Mouse (Mus musculus): ENCODE data around the gene Dpyd. TPM values are rescaled to one million over a fixed set of nuclear protein-coding genes. Genes with fewer than 3 reads are reported as not detected.

Dpyd gene
- 4.3 and 5.6 TPM in 2 replicates for polyA plus RNA-seq (2015; fragmentation: Nextera tagmentation; extraction: Ambion mirVana)

DNA sequence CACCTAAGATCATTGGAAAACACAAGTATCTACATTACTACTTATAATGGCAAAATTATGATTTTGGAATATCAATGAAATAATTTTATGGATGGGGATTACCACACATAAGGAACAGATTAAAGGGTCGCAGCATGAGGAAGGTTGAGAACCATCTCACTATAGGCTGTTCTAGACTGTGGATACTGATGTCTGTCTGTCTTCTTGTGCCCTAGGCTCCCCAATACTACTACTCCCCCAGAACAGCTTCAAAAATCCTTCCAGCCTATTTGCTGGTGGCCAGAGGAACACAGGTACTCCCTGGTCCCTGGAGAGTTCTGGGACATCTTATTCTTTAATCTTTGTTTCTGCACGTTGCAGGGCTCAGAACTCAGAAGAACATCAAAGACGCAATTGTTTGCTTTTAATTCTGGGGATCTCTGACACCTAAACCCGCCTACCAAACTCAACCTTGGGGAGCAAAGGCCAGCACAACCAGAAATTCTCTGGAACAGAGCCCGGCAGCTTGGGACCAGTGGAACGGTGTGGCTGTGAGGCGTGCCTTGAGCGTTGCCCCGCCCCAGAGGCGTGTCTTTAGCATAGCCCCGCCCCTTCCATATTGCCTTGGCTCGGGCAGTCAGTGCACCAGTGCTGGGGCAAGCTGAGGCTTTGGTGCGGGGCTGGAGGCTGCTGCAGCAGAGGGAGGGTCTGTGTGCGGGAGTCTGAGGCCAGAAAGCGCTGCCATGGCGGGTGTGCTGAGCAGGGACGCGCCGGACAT, at the start of gene Dpyd:
Gene Dpyd, plus strand, starts transcription at position 576 of the 757 bp plus-strand sequence.
- H3K27me3 ChIP-seq: no peaks in the 10 kb centered on the region
- H3K27ac ChIP-seq (replicated peaks): no peak within 1 kb of the TSS
- no peaks in the 10 kb centered on the region for H3K36me3 ChIP-seq
- H3K4me3 ChIP-seq: peak within 1 kb of the TSS; percentile 60
- 6% methylated on average over 19 of the region's 19 CpGs for WGBS
- ATAC-seq (ENCODE audit: low FRiP score, low read depth): peak; percentile 100
- peak within 1 kb of the TSS; percentile 44; the same call in 1 of the 2 replicates for H3K9ac ChIP-seq
- no peaks in the 10 kb centered on the region for H3K4me1 ChIP-seq (replicated peaks)
- no peaks in the 10 kb centered on the region for H3K9me3 ChIP-seq
- H3K4me2 ChIP-seq: peak within 1 kb of the TSS; percentile 91

DNA sequence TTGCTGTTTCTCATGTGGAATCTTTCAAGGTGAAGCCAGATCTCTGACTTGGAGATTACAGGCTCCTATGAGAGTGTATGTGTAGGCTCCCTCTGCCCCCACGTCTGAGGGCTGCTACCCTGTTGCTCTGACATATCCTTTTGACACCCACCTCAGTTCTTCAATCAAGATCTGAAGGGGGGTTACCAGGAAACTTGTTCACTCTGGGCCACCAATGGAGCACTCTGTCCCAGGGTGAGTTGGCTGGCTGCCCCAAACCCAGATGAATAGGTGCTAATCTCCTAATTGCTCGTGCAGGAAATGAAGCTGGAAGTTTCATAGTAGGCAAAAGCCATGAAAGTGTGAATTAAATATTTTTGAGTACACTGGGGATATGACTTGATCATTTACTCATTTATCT, 24.3 kb upstream of the Dpyd start:
- Histone ChIP-seq H3K36me3 (no peaks in the 10 kb centered on the region), H3K4me3 (no peak overlapping the region), H3K9ac (no peak overlapping the region), H3K27me3 (no peaks in the 10 kb centered on the region), H3K27ac (replicated peaks) (no peak overlapping the region), H3K4me1 (replicated peaks) (no peaks in the 10 kb centered on the region), H3K9me3 (no peaks in the 10 kb centered on the region), H3K4me2 (no peak overlapping the region)
- WGBS: 40% methylated on average over 2 of the region's 2 CpGs
- no peak for ATAC-seq (ENCODE audit: low FRiP score, low read depth)

DNA sequence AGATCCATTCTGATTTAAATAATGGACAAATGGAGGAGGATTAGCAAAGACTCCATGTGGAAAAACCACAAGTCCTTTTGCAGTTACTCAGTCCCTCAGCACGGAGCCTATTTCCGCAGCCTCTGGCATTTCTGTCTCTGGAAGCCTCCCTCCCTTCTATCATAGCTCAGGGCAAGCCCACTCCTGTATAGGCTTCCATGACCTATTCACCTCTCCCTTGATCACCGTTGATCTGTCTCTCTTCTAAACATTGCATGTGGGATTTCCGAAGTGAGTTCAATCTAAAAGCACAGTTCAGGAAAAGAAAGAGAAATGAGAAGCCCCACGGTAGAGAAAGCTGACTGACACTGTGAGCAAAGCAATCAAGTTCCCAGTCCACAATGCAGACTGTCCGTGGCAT, 20.2 kb upstream of the Dpyd start:
- Histone ChIP-seq H3K4me2 (no peak overlapping the region), H3K36me3 (no peaks in the 10 kb centered on the region), H3K9me3 (no peaks in the 10 kb centered on the region), H3K27me3 (no peaks in the 10 kb centered on the region), H3K4me1 (replicated peaks) (no peaks in the 10 kb centered on the region), H3K27ac (replicated peaks) (no peak overlapping the region), H3K4me3 (no peak overlapping the region), H3K9ac (no peak overlapping the region)
- ATAC-seq (ENCODE audit: low FRiP score, low read depth): no peak
- WGBS: 45% methylated on average over 6 of the region's 6 CpGs

DNA sequence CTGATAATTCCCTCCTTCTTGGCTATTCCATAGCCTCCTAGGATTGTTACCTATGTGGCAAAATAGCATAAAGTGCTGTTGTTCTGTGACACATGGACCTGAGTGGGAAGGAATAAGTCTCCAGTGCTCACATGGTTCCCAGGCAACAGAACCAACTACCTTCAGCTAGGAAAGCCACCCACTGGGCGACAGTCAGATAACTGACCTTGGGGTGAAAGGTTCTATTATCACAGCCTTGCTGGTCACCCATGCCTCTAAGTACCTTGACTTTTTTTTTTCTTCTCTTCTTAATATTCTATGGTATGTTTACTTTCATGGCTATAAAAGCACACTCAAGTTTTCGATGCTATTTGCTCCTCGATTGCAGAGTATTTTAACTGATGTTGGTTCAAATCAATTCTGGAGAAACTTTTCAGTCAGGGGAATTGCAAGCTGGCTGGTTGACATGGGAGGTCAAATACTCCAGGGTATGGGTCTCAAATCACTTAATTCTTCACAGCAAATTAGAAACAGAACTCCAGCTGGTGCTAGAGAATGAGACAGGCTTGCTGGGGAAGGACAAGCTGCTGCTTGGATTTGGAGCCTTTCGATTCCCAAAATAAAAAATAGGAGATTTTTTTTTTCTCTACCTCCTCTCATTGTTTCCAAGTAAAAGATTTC, 14.2 kb upstream of the Dpyd start:
- no peak overlapping the region for H3K27ac ChIP-seq (replicated peaks)
- H3K4me3 ChIP-seq: no peak overlapping the region
- H3K27me3 ChIP-seq: no peaks in the 10 kb centered on the region
- WGBS: 32% methylated on average over 4 of the region's 4 CpGs
- no peak for ATAC-seq (ENCODE audit: low FRiP score, low read depth)
- H3K36me3 ChIP-seq: no peaks in the 10 kb centered on the region
- no peak overlapping the region for H3K4me2 ChIP-seq
- no peak overlapping the region for H3K9ac ChIP-seq
- H3K4me1 ChIP-seq (replicated peaks): no peaks in the 10 kb centered on the region
- no peaks in the 10 kb centered on the region for H3K9me3 ChIP-seq

DNA sequence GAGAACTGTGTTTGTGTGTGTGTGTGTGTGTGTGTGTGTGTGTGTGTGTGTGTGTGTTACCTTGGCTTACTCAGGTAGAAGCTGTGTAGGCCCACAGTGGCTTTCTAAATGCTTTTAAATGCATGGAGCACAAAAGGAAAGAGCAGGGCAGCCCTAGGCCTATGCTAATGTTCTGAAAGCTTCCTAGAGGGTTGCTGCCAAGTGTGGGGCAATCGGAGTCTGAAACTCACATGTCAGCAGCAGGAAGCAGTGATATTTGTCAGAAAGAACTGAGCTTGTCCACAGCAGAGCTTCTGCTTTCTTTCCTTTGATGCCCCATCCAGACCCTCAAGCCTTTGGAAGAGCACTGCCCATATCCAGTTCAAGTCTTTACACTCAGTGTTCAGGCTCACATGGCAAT, 4.3 kb upstream of the Dpyd start:
- no peaks in the 10 kb centered on the region for H3K4me1 ChIP-seq (replicated peaks)
- no peak for ATAC-seq (ENCODE audit: low FRiP score, low read depth)
- H3K4me2 ChIP-seq: no peak overlapping the region
- H3K27ac ChIP-seq (replicated peaks): no peak overlapping the region
- WGBS: 61% methylated on average over 1 of the region's 1 CpGs
- H3K27me3 ChIP-seq: no peaks in the 10 kb centered on the region
- H3K4me3 ChIP-seq: no peak overlapping the region
- no peaks in the 10 kb centered on the region for H3K36me3 ChIP-seq
- no peaks in the 10 kb centered on the region for H3K9me3 ChIP-seq
- H3K9ac ChIP-seq: no peak overlapping the region

DNA sequence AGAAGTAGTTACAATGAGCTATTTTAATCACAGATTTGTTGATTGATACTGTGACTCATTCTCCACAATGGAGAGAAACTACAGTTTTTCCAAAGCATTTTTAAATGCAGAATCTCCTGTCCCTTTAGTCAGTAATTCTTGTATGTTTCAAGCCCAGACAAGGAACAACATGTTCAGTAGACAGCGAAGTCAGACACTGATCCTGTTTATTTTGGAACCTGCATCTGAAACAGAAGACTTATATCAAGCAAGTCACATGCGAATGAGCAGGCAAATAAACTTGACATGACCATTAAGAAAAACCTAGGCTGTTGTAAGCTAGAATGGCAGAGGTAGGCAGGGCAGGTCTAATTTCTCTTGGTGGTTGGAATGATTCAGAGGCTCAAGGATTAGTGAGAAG, 2.0 kb upstream of the Dpyd start:
- Histone ChIP-seq H3K9me3 (no peaks in the 10 kb centered on the region), H3K9ac (no peak overlapping the region), H3K27me3 (no peaks in the 10 kb centered on the region), H3K4me2 (no peak overlapping the region), H3K27ac (replicated peaks) (no peak overlapping the region), H3K4me3 (no peak overlapping the region), H3K36me3 (no peaks in the 10 kb centered on the region), H3K4me1 (replicated peaks) (no peaks in the 10 kb centered on the region)
- ATAC-seq (ENCODE audit: low FRiP score, low read depth): no peak
- WGBS: 92% methylated on average over 2 of the region's 2 CpGs

DNA sequence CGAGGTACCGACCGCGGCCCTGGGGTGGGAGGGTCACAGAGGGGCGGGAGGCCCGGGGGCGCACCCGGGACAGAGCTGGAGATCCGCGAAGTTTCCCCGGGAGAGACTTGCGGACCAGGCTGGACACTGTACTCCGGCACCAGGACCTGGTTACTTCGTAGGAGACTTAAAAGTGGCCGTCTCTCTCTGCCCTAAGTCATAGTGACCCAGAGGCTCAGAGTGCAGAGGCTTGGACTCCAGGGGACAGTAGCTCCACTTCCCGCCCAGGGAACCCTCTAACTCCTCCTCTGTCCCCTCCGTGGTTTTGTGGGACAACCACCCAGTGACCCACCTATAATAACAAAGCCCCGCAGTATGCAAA, 362 bp downstream of the Dpyd start:
- Histone ChIP-seq H3K9ac (peak overlapping the region; percentile 44; the same call in 1 of the 2 replicates), H3K27me3 (no peaks in the 10 kb centered on the region), H3K4me3 (peak overlapping the region; percentile 60), H3K27ac (replicated peaks) (no peak overlapping the region), H3K4me2 (peak overlapping the region; percentile 91), H3K4me1 (replicated peaks) (no peaks in the 10 kb centered on the region), H3K9me3 (no peaks in the 10 kb centered on the region), H3K36me3 (no peaks in the 10 kb centered on the region)
- WGBS: 1% methylated on average over 16 of the region's 18 CpGs
- no peak for ATAC-seq (ENCODE audit: low FRiP score, low read depth)

DNA sequence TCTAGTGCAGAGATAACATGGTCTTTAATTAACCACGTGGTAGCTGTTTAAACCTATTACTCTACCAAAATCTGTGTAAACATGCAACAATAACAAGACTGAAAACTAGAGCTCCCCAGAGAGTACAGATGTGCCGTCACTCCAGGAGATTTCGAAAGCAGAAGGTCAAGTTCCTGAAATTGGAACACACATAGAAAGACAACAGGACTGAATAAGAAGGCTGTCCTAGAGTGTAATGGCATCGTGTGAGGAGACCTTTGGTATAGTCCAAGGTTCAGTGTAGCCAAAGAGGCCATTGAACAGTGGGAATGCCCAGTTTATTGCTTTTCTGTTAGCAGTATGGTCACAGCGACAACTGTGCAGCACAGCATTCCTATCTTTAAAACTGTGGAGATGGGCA, 4.8 kb downstream of the Dpyd start:
- no peak overlapping the region for H3K9ac ChIP-seq
- no peaks in the 10 kb centered on the region for H3K27me3 ChIP-seq
- ATAC-seq (ENCODE audit: low FRiP score, low read depth): no peak
- no peaks in the 10 kb centered on the region for H3K4me1 ChIP-seq (replicated peaks)
- 55% methylated on average over 5 of the region's 5 CpGs for WGBS
- no peak overlapping the region for H3K4me3 ChIP-seq
- no peaks in the 10 kb centered on the region for H3K36me3 ChIP-seq
- H3K9me3 ChIP-seq: no peaks in the 10 kb centered on the region
- no peak overlapping the region for H3K27ac ChIP-seq (replicated peaks)
- H3K4me2 ChIP-seq: no peak overlapping the region

DNA sequence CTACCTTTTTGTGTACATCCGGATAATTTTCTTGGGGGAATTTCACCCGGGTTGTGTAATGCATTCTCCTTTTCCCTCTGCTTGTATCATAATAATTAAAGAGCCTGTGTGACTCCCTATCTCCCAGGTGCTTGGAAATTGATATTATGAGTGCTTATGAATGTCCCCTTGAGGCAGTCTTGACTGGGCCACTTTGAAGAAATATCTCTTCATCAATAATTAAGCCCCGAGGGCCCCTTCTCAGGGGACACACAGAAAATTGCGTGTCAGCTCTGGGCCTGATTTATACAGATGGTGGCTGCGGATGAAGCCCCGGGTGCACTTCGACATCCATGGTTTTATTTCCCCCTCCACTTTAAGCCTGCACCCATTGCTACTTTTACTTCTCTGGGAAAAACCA, 8.3 kb downstream of the Dpyd start:
- no peak for ATAC-seq (ENCODE audit: low FRiP score, low read depth)
- Histone ChIP-seq H3K4me2 (no peak overlapping the region), H3K4me1 (replicated peaks) (no peaks in the 10 kb centered on the region), H3K27ac (replicated peaks) (no peak overlapping the region), H3K9ac (no peak overlapping the region), H3K4me3 (no peak overlapping the region), H3K36me3 (no peaks in the 10 kb centered on the region), H3K9me3 (no peaks in the 10 kb centered on the region), H3K27me3 (no peaks in the 10 kb centered on the region)
- 49% methylated on average over 7 of the region's 7 CpGs for WGBS

DNA sequence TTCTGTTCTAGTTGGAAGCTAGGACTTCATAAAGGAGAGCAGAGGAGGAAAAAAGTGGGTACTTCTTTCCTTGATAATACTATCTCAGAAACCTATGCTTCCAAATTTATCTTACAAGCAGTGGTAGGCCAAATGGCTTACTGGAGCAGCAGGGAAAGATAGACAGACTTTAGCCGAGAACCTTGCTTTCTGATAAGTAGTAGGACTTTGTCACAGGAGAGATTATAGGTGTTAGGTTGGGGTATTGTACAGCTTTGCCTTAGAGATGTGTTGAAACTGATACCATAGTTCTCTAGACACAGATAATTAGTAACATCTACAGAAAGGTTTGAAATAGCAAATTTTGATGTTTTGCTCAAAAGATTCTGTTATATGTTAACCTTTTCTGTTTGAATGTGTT, 28.6 kb downstream of the Dpyd start:
- Histone ChIP-seq H3K27ac (replicated peaks) (no peak overlapping the region), H3K4me1 (replicated peaks) (no peaks in the 10 kb centered on the region), H3K27me3 (no peaks in the 10 kb centered on the region), H3K36me3 (no peaks in the 10 kb centered on the region), H3K9ac (no peak overlapping the region), H3K4me3 (no peak overlapping the region), H3K4me2 (no peak overlapping the region), H3K9me3 (no peaks in the 10 kb centered on the region)
- no peak for ATAC-seq (ENCODE audit: low FRiP score, low read depth)
- WGBS: 93% methylated on average over 1 of the region's 1 CpGs

DNA sequence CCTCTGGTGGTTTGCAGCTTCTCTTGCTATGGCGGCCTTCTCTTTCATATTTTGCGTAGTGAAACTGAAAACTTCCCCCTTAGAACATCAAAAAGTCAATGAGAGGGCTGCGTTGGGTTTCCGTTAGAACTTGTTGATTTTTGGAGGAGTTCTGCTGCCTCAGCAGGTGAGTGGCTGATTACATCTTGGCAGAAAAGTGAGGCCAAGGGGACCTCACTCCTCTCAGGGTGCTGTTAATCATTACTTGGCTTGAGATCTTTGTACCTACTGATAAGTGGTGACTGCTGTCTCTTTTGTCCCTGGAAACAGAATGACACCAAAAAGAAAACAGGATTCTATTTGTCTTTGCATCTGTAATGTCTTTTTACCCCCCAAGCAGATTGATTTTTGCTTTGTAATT, 32.9 kb downstream of the Dpyd start:
- H3K9ac ChIP-seq: no peak overlapping the region
- H3K36me3 ChIP-seq: no peaks in the 10 kb centered on the region
- H3K4me1 ChIP-seq (replicated peaks): no peaks in the 10 kb centered on the region
- H3K9me3 ChIP-seq: no peaks in the 10 kb centered on the region
- no peak overlapping the region for H3K4me2 ChIP-seq
- ATAC-seq (ENCODE audit: low FRiP score, low read depth): no peak
- no peak overlapping the region for H3K4me3 ChIP-seq
- no peak overlapping the region for H3K27ac ChIP-seq (replicated peaks)
- WGBS: 80% methylated on average over 4 of the region's 4 CpGs
- H3K27me3 ChIP-seq: no peaks in the 10 kb centered on the region

DNA sequence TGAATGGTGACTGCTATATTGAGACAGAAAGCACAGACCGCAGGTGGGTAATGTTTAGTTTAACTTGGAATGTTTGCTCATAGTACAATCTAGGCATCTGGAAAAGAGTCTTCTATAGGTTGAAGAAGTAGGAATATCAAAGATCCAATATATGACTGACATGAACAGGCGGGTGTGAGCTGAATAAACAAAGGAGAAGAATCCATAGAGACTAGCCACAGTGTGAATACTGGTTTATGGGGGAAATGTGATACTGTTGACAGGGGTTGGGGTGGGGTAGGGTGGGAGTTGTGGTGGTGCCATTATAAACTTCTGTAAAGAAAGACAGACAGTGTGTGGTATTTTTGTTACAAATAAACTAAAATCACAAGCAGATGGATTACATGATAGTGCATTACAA, 33.8 kb downstream of the Dpyd start:
- no peak for ATAC-seq (ENCODE audit: low FRiP score, low read depth)
- Histone ChIP-seq H3K27me3 (no peaks in the 10 kb centered on the region), H3K4me3 (no peak overlapping the region), H3K27ac (replicated peaks) (no peak overlapping the region), H3K4me1 (replicated peaks) (no peaks in the 10 kb centered on the region), H3K9me3 (no peaks in the 10 kb centered on the region), H3K36me3 (no peaks in the 10 kb centered on the region), H3K4me2 (no peak overlapping the region), H3K9ac (no peak overlapping the region)
- 97% methylated on average over 2 of the region's 2 CpGs for WGBS
